Comparison of ENCODE assay signal across 8 mouse cellular contexts in genomic region chr5:23684517-23684916, GRCm38 (mm10). TPM values are rescaled to one million over a fixed set of nuclear protein-coding genes. Genes with fewer than 3 reads are reported as not detected.
DNase-seq lines count a peak whose midpoint lies in the region; ATAC-seq and TF ChIP-seq lines count a peak whose summit lies in the region.

Gene Srpk2 (minus strand): TSS chr5:23684617.

- DNase-seq in kidney, postnatal 0 days (ENCODE audit: low spot score) = no peak
- DNase-seq in kidney, postnatal 4 days = no peak
- no peak for DNase-seq in gastrocnemius, postnatal 36 days
- no peak for DNase-seq in midbrain, embryonic 14.5 days
- DNase-seq in thymus, adult 18-20 months = no peak

- intact Hi-C loops in gastrocnemius, postnatal 36 days (cut with DNase I) = no loop called here

- ATAC-seq in kidney, postnatal 0 days (replicated peaks; ENCODE audit: low FRiP score, low read depth) = no peak
- no peak for ATAC-seq in inflammation-experienced regulatory T-cells, adult 6 months
- ATAC-seq in midbrain, embryonic 14.5 days (ENCODE audit: low FRiP score, low TSS enrichment) = no peak
- ATAC-seq in frontal cortex, adult (ENCODE audit: low TSS enrichment) = no peak

- H3K9me3 ChIP-seq in kidney, postnatal 0 days (replicated peaks; ENCODE audit: low read length) = no peaks in the 10 kb centered on the region
- H3K9me3 ChIP-seq in midbrain, embryonic 14.5 days (ENCODE audit: control insufficient read depth, low read length) = no peaks in the 10 kb centered on the region

- no peak for TF ChIP-seq POLR2A in bone marrow, adult 2 months (IDR thresholded peaks at IDR 0.05; ENCODE audit: borderline replicate concordance, control insufficient read depth, low read depth, low read length)

- no peaks in the 10 kb centered on the region for H3K27me3 ChIP-seq in kidney, postnatal 0 days (ENCODE audit: insufficient read depth, low read length)
- H3K27me3 ChIP-seq in midbrain, embryonic 14.5 days (ENCODE audit: control insufficient read depth, insufficient read depth, low read length) = no peaks in the 10 kb centered on the region

- WGBS in kidney, postnatal 0 days = 47% methylated on average over 1 of the region's 1 CpGs
- WGBS in bone marrow, adult 2 months = 45% methylated on average over 1 of the region's 1 CpGs
- 72% methylated on average over 1 of the region's 1 CpGs for WGBS in midbrain, embryonic 14.5 days

- H3K4me3 ChIP-seq in kidney, postnatal 0 days (replicated peaks; ENCODE audit: low read depth, low read length) = no peak within 1 kb of the TSS
- H3K4me3 ChIP-seq in bone marrow, adult 2 months (replicated peaks; ENCODE audit: control insufficient read depth, low read depth, low read length) = no peak within 1 kb of the TSS
- H3K4me3 ChIP-seq in midbrain, embryonic 14.5 days (replicated peaks; ENCODE audit: low read depth, low read length) = no peak within 1 kb of the TSS

- H3K4me2 ChIP-seq in kidney, postnatal 0 days (ENCODE audit: low read length) = no peak within 1 kb of the TSS
- no peak within 1 kb of the TSS for H3K4me2 ChIP-seq in midbrain, embryonic 14.5 days (ENCODE audit: low read length)

- TF ChIP-seq CTCF in kidney, postnatal 0 days (IDR thresholded peaks at IDR 0.05; ENCODE audit: low read depth) = no peak
- no peak for TF ChIP-seq CTCF in bone marrow, adult 2 months (IDR thresholded peaks at IDR 0.05; ENCODE audit: control insufficient read depth, insufficient read depth, low read length)

- H3K27ac ChIP-seq in kidney, postnatal 0 days = no peak within 1 kb of the TSS
- H3K27ac ChIP-seq in bone marrow, adult 2 months (ENCODE audit: control insufficient read depth, insufficient read depth, low read depth, low read length, poor library complexity) = no peak within 1 kb of the TSS
- no peak within 1 kb of the TSS for H3K27ac ChIP-seq in midbrain, embryonic 14.5 days (replicated peaks; ENCODE audit: low read depth, low read length)

- H3K36me3 ChIP-seq in kidney, postnatal 0 days (ENCODE audit: insufficient read depth, low read length) = no peaks in the 10 kb centered on the region
- no peaks in the 10 kb centered on the region for H3K36me3 ChIP-seq in midbrain, embryonic 14.5 days (ENCODE audit: control insufficient read depth, insufficient read depth, low read length)

- H3K9ac ChIP-seq in kidney, postnatal 0 days (ENCODE audit: low read depth, low read length) = no peak within 1 kb of the TSS
- H3K9ac ChIP-seq in midbrain, embryonic 14.5 days (replicated peaks; ENCODE audit: low read length) = no peak within 1 kb of the TSS

- no peaks in the 10 kb centered on the region for H3K4me1 ChIP-seq in kidney, postnatal 0 days (replicated peaks; ENCODE audit: insufficient read depth, low read length)
- no peaks in the 10 kb centered on the region for H3K4me1 ChIP-seq in bone marrow, adult 2 months (ENCODE audit: control insufficient read depth, insufficient read depth, low read length)
- H3K4me1 ChIP-seq in midbrain, embryonic 14.5 days (ENCODE audit: control insufficient read depth, insufficient read depth, low read length) = no peaks in the 10 kb centered on the region

RNA-seq across cellular contexts. Expression of gene Srpk2, which starts in this region (rescaled TPM):
- polyA plus RNA-seq in kidney, postnatal 0 days (2015; fragmentation: Nextera tagmentation; extraction: Ambion mirVana) = 41.9 and 46.5 TPM in 2 replicates
- polyA plus RNA-seq in bone marrow, adult 2 months (2011; ENCODE audit: insufficient read depth, insufficient read length, low replicate concordance, missing spikeins) = 8.9 and 22.8 TPM in 2 replicates
- total RNA-seq in gastrocnemius, postnatal 36 days (2021) = 10 to 100 TPM; 22.2 to 30.2 TPM
- polyA plus RNA-seq in inflammation-experienced regulatory T-cells, adult 6 months (2017; shearing (Covaris generic)) = 10 to 100 TPM; 71.5 to 98.3 (median 72.5) TPM
- 113 and 121 TPM in 2 replicates for polyA plus RNA-seq in midbrain, embryonic 14.5 days (2014; fragmentation: Nextera tagmentation; extraction: Ambion mirVana)
